Mouse (Mus musculus) layer of hippocampus, postnatal 14 days (tissue): Measurements from ENCODE around the gene Fcho2. TPM values are rescaled to one million over a fixed set of nuclear protein-coding genes. Genes with fewer than 3 reads are reported as not detected.
"Not testable (repeated sequence)": the region's sequence is repeated elsewhere in the genome, so short reads cannot be mapped to it uniquely, and the experiment has no call there.

Experiments
- DNase-seq, 2 experiments: peaks; one replicate each; pipeline ENCODE4 v3.0.0; 2021 to 2022; ENCODE audit warnings: low spot score in 2 of 2, mixed read lengths in 1 of 2
- long read RNA-seq, 2 experiments: library from polyadenylated mRNA; stranded (forward); transcript quantifications; one replicate each; pipeline ENCODE4 v2.0.0; 2021
- total RNA-seq, 2 experiments: library from RNA; stranded (reverse); gene quantifications; 2 replicates each; pipeline ENCODE4 v1.2.3; 2021

Gene Fcho2
- 10 to 100 TPM; 36.1 to 36.8 TPM for total RNA-seq
- long read RNA-seq, experiment 1, partial matches to known transcripts, result 0 of 2 reads
- long read RNA-seq, experiment 1, other reads (novel, unspliced or antisense), result 0 of 2 reads
- long read RNA-seq, experiment 2, partial matches to known transcripts, result 0 of 3 reads
- long read RNA-seq, experiment 2, other reads (novel, unspliced or antisense), result 2 of 3 reads

DNA sequence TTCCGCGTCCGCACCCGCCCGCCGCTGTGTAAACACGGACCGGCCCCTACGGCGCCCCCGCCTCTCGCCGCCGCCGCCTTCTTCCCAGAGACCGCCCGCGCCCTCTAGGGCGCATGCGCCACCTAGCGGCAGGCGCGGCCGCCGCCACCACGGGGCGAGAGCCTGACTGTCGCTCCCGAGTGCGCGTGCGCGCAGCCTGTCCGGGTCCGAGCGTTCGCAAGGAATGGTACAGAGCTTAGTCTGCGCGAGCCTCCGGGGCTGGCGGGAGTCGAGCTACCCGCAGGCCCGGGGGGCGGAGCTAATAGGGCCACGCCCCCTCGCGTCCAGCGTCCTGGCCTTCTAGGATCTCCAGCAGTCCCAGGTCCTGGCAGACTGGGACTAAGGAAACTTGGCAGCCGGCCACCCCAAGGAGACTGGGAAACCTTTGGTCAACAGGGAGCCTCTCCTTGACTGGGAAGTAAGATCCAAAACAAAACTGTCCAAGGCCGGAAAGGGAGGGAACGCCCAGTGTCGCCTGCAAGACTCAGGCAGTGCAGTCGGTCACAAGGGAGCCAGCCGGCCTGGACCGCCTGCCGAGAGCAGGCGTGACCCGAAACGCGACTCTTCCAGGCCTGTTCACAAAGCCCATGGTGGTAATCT, at the start of gene Fcho2:
Fcho2 (minus strand) TSS at position 303 of the 639 bp plus-strand sequence.
- DNase-seq, result peak; percentile 94 to 96

DNA sequence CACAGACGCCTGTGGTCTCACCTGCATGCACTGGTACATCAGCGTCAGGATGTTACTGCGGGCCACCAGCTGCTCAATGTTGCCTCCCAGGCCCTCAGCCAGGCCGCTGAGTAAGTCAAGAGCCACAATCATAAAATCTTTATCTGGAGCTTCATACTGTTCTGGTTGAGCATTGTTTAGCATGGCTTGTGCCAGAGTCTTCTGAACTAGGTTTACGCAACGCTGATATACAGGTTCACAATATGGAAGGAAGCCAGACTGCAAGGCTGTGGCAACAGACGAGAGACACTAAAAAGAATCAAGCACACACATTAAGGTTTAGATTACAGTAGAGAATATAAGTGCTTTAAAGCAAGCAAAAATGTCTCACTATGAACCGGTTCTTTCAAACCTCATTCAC, 40.0 kb upstream of the Fcho2 start:
- no peak for DNase-seq

DNA sequence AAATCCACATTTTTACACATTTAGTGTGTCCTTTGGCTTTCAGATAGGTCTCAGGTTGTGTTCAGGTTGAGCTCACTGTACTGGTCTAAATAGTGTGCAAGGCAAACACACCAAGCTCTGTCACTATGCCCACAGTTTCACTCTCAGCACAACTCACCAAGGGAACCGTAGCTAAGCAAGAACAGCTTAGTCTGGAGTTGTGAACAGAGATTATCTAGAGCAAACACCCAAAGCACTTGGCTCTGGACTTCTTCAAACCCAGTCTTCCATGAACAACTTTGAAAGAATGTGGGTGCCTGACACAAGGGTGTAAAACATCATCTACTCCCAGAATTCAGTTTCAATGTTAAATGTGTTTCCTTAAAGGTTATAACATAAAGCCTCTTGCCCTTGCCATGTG, 30.5 kb upstream of the Fcho2 start:
- no peak for DNase-seq

DNA sequence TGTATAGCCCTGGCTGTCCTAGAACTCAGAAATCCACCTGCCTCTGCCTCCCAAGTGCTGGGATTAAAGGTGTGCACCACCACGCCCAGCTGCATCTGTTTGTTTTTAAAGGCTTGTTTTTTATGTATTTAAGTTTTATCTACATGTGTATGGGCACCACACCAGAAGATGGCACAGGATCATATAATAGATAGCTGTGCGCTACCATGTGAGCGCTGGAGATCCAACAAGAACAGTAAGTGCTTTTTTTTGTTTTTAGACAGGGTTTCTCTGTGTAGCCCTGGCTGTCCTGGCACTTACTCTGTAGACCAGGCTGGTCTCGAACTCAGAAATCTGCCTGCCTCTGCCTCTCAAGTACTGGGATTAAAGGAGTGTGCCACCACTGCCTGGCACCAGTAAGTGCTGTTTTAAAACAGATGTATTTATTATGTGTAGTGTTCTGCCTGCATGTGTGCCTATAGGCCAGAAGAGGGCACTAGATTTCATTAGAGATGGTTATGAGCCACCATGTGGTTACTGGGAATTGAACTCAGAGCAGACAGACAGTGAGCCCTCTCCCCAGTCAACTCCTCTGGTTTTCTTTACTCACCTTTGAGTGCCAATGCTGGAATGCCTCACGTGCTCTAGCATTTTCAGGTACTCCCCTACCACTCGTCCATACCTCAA, 21.3 kb upstream of the Fcho2 start:
- no peak for DNase-seq

DNA sequence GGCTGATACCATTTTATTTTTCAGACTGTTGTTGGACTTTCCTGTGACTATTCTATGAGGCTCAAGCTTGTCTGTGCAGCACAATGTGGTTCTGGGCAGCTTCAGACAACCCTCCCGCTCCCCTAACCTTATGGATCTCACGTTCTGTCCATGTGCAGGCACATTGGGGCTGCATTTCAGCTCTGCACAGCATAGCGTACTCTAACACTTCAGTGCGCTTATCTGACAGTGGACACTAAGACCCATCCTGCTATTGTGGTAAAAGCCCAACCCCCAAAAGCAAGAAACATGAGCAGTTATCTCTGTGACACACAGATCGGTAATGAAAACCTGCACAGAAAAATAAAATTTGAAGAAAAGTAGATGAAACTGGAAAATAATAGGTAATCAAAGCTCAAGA, 20.5 kb upstream of the Fcho2 start:
- DNase-seq, result no peak

DNA sequence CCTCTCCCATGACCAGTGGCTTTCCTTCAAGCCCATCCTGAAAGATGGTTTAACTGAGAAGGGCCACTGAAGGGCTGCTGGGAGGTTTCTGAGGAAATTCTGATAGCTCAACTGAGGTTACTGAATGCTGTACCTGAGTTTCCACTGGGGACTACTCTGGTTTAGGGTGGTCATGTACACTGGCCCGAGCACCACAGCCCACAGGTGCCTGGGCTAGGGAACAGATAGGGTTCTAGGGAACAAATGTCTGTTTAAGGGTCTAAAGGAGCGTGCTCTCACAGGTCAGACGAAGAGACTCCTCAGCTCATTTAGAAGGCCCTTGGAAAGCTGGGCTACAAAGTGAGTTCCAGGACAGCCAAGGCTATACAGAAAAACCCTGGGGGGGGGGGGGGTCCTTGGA, 19.5 kb upstream of the Fcho2 start:
- DNase-seq, result no peak

DNA sequence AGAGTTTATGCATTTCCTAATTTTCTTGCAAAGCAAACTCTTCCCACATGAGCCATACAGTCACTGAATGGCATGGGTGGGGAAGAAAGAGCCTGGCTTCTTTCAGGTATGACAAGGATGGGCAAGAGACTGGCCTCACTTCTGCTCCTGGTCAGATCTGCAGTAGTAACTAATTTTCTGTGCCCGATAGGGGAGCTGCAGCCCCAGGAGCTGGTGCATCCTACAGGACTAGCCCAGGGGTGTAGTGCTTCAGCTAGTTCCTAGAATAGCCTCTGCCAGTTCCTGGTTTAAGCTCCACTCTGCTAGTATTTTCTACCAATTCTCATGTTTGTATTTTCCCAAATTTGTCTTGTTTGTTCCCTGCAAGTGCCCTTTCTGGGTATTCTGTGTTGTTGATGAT, 18.9 kb upstream of the Fcho2 start:
- DNase-seq, result no peak

DNA sequence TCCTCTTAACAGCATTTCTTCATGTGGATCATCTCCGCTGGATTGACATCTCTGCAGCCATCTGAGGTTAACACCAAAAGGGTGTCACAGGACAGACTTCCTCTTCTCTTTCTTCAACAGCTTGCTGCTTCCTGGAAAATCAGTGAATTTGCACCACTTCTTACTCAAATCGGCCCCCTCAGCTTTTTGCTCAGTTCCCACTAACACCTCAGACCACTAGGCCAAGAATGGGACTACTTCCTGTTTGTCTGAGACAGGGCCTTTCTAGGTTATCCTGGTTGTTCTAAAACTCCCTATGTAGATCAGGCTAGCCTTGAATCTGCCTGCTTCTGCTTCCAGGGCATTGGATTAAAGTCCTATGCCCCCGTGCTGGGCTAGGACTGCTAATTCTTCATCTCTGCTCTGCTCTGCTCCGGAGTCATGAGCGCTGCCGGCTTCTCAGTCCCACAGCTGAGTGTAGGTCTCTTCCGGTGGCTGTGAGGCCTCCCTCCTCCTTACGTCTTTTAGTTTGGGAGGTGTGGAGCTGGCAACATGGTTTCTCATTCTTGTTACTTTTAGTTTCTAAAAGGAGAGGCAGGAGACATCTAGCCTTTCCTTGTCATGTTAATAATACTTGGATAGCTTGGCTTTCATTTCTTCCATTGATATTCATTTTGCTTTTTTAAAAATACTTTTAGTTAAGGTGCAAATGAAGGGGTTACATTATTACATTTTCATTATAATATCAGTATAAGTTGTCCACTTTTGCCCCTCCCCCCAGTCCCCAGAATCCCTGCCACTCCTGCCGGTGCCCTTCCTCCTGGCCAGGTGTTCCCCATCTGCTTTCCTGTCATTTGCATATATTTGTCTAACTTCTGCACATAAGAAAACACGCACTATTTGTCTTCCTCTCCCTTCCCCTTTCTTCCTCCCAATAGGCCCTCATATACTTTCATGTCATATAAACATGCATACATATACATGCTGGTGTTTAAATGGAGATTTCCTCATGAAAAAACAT, 17.5 kb upstream of the Fcho2 start:
- DNase-seq, result no peak

DNA sequence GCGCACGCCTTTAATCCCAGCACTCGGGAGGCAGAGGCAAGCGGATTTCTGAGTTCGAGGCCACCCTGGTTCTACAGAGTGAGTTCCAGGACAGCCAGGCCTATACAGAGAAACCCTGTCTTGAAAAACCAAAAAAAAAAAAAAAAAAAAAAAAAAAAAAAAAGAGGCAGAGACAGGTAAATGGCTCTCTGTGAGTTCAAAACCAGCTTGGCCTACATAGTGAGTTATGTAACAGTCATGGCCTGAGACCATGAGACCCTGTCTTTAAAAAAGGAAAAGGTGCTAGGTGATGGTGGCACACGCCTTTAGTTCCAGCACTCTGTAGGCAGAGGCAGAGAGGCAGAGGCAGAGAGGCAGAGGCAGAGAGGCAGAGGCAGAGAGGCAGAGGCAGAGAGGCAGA, 13.8 kb upstream of the Fcho2 start:
- DNase-seq, result not testable (repeated sequence)

DNA sequence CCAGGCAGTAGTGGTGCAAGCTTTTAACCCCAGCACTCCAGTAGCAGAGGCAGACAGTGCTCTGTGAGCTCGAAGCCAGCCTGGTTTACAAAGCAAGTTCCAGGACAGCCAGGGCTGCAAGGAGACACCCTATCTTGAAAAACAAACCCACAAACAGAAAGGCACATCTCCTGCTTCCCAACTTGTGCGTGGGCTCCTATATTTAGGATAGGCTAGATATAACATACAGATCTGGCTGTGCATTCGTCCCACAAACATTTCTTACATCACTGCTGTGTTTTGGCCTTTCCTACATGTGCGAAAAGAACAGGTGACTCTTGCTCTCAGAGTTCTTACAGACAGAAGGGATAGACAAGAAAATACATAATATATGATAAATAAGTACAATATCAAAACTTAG, 10.3 kb upstream of the Fcho2 start:
- DNase-seq, result no peak

DNA sequence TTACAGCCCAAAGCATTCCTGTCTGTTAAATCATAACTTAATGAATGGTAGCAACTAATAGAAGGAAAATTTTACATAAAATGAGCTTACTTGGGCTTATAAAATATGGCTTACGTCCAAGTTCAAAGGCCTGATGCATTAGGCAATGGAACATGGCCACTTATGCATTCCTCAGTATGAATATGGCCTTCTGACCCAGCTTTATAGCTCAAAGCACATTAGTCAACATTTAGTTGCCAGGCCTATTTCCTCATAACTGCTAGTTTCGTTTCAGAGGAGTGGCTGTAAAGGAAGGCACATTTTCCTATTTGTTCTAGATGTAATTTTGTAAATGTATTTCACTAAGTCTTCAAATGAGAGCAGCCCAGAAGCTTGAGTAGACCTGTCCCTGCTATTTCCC, 3.8 kb upstream of the Fcho2 start:
- no peak for DNase-seq

DNA sequence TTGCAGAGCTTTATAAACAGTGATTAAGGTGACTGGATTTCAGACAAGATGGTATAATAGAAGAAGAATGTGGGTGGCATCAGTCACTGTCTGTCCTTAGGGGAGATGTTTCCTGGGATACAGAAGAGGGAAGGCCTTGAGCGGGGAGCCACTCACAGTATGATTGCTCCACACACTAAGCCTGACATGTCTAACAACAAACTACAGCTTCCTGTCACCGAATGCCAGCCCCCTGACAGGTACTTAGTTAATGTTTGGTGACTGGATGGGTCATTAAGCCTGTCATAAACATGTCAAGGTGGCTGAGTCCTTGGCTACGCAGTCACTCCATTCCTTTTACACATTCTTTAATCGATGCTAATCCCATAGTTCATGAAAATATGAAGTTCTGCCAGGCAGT, 3.0 kb upstream of the Fcho2 start:
- DNase-seq, result no peak

DNA sequence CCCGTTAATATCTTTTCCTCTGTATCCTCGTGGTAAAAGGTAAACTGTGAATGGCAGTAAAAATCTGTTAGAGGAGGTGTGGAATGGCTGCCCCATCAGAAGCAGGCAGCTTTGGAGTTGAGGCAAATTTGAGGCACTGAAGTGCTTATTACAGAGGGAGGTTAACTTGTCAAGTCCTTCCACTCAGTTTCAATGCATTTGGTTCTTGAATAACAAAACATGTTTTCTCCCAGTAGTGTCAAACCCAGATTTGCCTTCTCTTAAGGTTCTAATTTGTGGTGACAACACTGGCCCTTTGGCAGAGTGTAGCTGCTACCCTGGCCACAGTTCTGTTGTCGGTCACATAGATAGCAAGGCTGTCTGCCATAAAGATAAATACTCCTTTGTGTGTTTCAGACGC, 2.5 kb upstream of the Fcho2 start:
- DNase-seq, result no peak

DNA sequence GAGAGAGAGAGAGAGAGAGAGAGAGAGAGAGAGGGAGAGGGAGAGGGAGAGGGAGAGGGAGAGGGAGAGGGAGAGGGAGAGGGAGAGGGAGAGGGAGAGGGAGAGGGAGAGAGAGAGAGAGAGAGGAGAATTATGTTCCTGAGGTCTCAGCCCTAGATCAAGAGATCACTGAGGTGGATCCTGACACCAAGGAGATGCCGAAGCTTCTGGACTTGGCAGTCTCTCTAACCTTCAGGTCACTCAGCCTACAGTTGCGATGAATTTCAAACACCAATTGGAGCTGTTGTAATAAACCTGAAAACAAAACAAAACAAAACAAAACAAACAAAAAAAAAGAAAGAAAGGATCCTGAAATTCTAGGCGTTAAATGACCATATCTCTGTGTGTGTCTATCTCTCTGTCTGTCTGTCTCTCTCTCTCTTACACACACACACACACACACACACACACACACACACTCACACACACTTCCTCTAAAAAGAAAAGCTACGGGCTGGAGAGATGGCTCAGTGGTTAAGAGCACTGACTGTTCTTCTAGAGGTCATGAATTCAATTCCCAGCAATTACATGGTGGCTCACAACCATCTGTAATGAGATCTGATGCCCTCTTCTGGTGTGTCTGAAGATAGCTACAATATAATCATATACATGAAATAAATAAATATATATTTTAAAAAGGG, 1.9 kb upstream of the Fcho2 start:
- not testable (repeated sequence) for DNase-seq

DNA sequence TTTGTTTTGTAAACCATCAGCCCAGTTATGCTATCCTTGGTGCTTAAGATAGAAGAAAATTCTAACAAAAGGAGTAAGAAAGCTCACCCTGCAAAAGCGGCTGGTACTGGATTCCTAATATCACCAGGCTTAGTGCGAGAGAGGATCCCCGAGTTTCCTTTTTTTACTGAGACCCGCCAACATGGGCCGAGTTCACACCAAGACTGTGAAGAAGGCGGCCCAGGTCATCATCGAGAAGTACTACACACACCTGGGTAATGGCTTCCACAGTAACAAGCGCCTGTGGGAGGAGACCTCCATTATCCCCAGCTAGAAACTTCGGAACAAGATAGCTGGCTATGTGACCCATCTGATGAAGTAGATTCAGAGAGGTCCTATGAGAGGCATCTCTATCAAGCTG, 1.3 kb upstream of the Fcho2 start:
- no peak for DNase-seq

DNA sequence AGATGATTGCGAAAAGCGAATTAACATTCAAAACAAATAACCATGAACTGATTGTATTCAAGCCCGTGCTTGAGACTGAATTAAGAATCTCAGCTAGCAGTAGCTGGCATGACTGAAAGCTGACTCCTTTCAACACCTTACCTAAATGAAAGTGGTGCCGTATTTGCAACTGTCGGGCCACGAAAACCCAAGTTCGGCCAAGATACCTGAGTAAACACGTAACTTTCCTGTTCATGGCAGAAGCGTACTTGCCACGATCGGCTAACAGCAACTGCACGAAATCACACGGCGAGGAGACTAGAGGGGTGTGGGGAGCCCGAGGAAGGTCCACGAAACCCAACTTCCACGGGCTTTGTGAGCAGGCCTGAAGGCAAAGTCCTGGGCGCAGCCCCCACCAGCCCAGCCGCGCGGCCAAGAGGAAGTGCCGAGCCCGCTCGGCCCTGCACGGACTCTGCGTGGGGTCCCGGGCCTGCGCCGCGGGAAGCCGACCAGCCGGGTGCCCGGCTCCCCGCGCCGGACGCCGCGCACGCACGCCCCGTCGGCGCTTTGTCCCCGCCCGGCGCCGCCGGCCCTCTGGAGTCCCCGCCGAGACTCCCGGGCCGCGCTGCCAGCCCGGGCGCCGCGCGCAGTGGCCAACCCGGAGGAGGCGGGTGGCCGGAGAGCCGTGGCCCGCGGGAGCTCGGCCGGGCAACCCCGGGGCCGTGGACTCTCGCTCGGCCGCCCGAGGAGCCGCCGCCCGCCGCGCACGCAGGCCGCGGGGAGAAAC, 791 bp downstream of the Fcho2 start:
- DNase-seq, result peak; percentile 23 to 59

DNA sequence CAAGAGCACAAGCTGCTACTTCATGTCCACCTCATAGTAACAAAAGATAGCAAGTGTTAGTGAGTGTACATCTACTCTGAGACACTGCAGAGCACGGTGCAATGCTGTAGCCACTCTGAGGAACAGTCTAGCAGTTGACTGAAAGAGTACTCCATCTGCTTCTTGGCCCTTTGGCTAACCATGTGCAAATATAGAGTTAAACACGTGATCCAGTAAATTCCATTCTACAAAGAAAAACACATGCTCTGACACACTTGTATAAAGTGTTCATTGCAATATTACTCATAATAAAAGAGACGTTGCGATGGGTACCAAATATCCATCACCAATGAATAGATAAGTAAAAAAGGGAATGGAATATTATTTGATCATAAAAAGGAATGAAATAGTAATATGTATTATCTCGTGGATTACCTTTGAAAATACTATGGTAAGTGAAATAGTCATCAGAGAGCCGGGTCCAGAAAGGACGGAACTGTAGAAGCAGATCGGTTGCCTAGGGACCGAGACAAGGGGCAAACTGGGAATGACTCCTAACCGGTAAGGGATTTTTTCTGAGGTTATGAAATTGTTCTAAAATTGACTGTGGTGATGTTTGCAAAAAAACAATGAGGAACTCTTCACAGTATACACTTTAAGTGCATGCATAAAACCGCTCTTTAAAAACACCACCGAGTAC, 1.5 kb downstream of the Fcho2 start:
- DNase-seq, result no peak

DNA sequence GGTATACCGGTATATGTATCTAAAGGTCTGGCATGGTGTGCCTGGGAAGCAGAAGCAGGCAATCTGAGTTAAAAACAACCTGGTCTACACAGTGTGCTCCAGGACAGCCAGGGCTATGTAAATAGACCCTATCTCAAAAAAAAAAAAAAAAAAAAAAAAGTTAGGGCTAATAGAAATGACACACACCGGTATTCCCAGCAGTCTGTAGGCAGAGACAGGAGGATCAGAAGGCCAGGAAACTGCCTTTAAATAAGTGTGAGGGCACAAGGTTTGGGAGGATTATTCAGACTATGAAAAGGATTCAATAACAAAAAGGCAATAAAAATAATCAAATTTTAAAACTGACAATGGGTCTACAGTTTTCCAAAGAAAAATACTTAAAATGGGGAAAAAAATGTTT, 2.1 kb downstream of the Fcho2 start:
- no peak for DNase-seq

DNA sequence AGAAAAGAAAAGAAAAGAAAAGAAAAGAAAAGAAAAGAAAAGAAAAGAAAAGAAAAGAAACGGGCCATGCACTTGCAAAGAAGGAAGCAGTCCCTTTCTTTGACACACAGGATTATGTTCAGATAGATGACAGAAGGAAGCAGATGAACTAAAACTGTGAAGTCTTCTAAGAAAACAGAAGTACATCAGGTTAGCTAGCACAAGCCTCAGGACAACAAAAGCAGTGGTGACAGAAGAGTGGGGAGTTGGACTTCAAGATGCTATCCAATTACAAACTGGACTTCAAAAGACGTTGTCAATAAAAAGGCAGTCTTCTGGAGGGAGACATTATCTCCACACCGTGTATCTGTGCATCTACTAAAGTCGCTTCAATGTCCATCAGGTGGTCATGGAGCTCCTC, 3.0 kb downstream of the Fcho2 start:
- no peak for DNase-seq

DNA sequence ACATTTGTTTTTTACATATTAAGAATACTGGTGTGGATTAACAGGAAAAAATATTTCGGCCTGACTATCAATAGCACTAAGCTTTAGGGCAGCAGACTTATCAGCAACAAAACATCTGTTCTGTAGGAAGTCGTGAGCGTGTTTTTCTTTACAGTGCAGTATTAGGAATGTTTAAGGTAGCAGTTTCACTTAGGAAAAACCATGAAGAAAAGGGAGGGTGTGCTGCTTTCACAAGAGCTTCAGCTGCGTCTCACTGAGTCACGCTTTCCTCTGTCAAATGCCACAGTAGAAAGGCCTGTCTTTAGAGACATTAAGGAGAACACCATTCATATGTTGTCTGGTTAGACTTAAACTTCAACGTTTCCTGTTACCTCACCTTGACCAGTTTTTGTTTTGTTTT, 5.1 kb downstream of the Fcho2 start:
- no peak for DNase-seq
